Mouse (Mus musculus): ENCODE results near the gene Mgmt. TPM values are rescaled to one million over a fixed set of nuclear protein-coding genes. Genes with fewer than 3 reads are reported as not detected.

Mgmt gene
- total and polyA plus RNA-seq, 3 experiments: 5.2 to 10.8 (median 8.5) TPM

- no peak overlapping the region for H3K4me3 ChIP-seq (replicated peaks in 1 of 3; ENCODE audit: low read depth in 2 of 3, low read length in 2 of 3, poor library complexity in 1 of 3)
- dilution Hi-C loops (cut with MboI; ENCODE audit: extremely low pct_ligation_motif_present, extremely low pct_unique_long_range_greater_than_20kb, low sequenced_read_pairs): no loop called here
- no peak overlapping the region for H3K9ac ChIP-seq (ENCODE audit: insufficient read depth, low read depth)
- in situ Hi-C loops (cut with MboI; ENCODE audit: low pct_ligation_motif_present, low pct_unique_long_range_greater_than_20kb, low sequenced_read_pairs): no loop called here
- no peaks in the 10 kb centered on the region for H3K79me2 ChIP-seq (replicated peaks; ENCODE audit: control insufficient read depth, extremely low read depth, insufficient read depth, poor library complexity, severe bottlenecking)
- DNase-seq (ENCODE audit: extremely low read depth): no peak
- TF ChIP-seq GABPA (IDR thresholded peaks at IDR 0.05; ENCODE audit: insufficient replicate concordance, low read depth, low read length) (no peak), SIN3A (IDR thresholded peaks at IDR 0.05; ENCODE audit: low read length) (no peak), NELFE (IDR thresholded peaks at IDR 0.05; ENCODE audit: low read depth, low read length) (no peak), PAX5 (IDR thresholded peaks at IDR 0.05; ENCODE audit: low read length) (no peak), ZKSCAN1 (IDR thresholded peaks at IDR 0.05; ENCODE audit: borderline replicate concordance, low read depth, low read length) (no peak), BHLHE40 (IDR thresholded peaks at IDR 0.05; ENCODE audit: low read depth, low read length) (no peak), SMC3 (IDR thresholded peaks at IDR 0.05; ENCODE audit: low read depth, low read length) (no peak), RAD21 (IDR thresholded peaks at IDR 0.05; ENCODE audit: low read depth, low read length) (no peak), ZNF384 (IDR thresholded peaks at IDR 0.05; ENCODE audit: low read depth, low read length) (no peak), MYC (IDR thresholded peaks at IDR 0.05; ENCODE audit: low read depth, low read length) (no peak), ZMIZ1 (IDR thresholded peaks at IDR 0.05; ENCODE audit: low read depth, low read length) (no peak), EP300 (IDR thresholded peaks at IDR 0.05; ENCODE audit: low read length) (no peak), USF2 (conservative IDR thresholded peaks at IDR 0.05; ENCODE audit: low read depth, low read length) (no peak), CTCF (conservative IDR thresholded peaks at IDR 0.05 in 1 of 2, IDR thresholded peaks at IDR 0.05 in 1 of 2; ENCODE audit: low read depth in 2 of 2, low read length in 2 of 2) (no peak)
- peaks cover 0 to 18% of the 10 kb centered on the region in 2 experiments for H3K36me3 ChIP-seq (replicated peaks in 1 of 2; ENCODE audit: control insufficient read depth in 1 of 2, insufficient read depth in 1 of 2, low read length in 1 of 2)
- no peak overlapping the region for H3K27ac ChIP-seq (ENCODE audit: insufficient read depth, low read depth)
- peaks cover 8% of the 10 kb centered on the region for H3K9me3 ChIP-seq (replicated peaks; ENCODE audit: low read length)
- H3K4me1 ChIP-seq (ENCODE audit: control insufficient read depth in 1 of 2, insufficient read depth in 2 of 2): peaks cover 22 to 47% of the 10 kb centered on the region in 2 experiments
- H3K4me2 ChIP-seq (ENCODE audit: insufficient read depth, low read depth, poor library complexity, severe bottlenecking): no peak overlapping the region
- H3K27me3 ChIP-seq (replicated peaks): no peaks in the 10 kb centered on the region
Observed at GRCm38 (mm10) chr7:137033177-137033576, 138.8 kb downstream of the Mgmt start.

- TF ChIP-seq SIN3A (IDR thresholded peaks at IDR 0.05; ENCODE audit: low read length) (no peak), CTCF (conservative IDR thresholded peaks at IDR 0.05 in 1 of 2, IDR thresholded peaks at IDR 0.05 in 1 of 2; ENCODE audit: low read depth in 2 of 2, low read length in 2 of 2) (no peak), PAX5 (IDR thresholded peaks at IDR 0.05; ENCODE audit: low read length) (no peak), CHD2 (IDR thresholded peaks at IDR 0.05; ENCODE audit: low read length) (no peak), BHLHE40 (IDR thresholded peaks at IDR 0.05; ENCODE audit: low read depth, low read length) (no peak)
- in situ Hi-C loops (cut with MboI; ENCODE audit: low pct_ligation_motif_present, low pct_unique_long_range_greater_than_20kb, low sequenced_read_pairs) (no loop called here), dilution Hi-C loops (cut with MboI; ENCODE audit: extremely low pct_ligation_motif_present, extremely low pct_unique_long_range_greater_than_20kb, low sequenced_read_pairs) (no loop called here)
- Histone ChIP-seq H3K79me2 (replicated peaks; ENCODE audit: control insufficient read depth, extremely low read depth, insufficient read depth, poor library complexity, severe bottlenecking) (no peaks in the 10 kb centered on the region), H3K4me1 (ENCODE audit: control insufficient read depth in 1 of 2, insufficient read depth in 2 of 2) (peaks cover 22 to 49% of the 10 kb centered on the region in 2 experiments), H3K4me3 (replicated peaks in 1 of 3; ENCODE audit: low read depth in 2 of 3, low read length in 2 of 3, poor library complexity in 1 of 3) (no peak overlapping the region), H3K4me2 (ENCODE audit: insufficient read depth, low read depth, poor library complexity, severe bottlenecking) (no peak overlapping the region), H3K9ac (ENCODE audit: insufficient read depth, low read depth) (no peak overlapping the region), H3K9me3 (replicated peaks; ENCODE audit: low read length) (peaks cover 4% of the 10 kb centered on the region), H3K27ac (ENCODE audit: insufficient read depth, low read depth) (no peak overlapping the region), H3K36me3 (replicated peaks in 1 of 2; ENCODE audit: control insufficient read depth in 1 of 2, insufficient read depth in 1 of 2, low read length in 1 of 2) (peaks cover 0 to 12% of the 10 kb centered on the region in 2 experiments), H3K27me3 (replicated peaks) (no peaks in the 10 kb centered on the region)
- DNase-seq (ENCODE audit: extremely low read depth): no peak
Observed at GRCm38 (mm10) chr7:137034986-137035385, 140.6 kb downstream of the Mgmt start.

Measured in CH12.LX (cell line).